Mouse (Mus musculus): ENCODE results near the gene Tmem132c. TPM values are rescaled to one million over a fixed set of nuclear protein-coding genes. Genes with fewer than 3 reads are reported as not detected.

The Tmem132c gene
- polyA plus RNA-seq, 1 experiment from 2014 or later, result 0.68 TPM

- Histone ChIP-seq H3K9ac (ENCODE audit: low read length) (no peak overlapping the region), H3K27ac (ENCODE audit: low read depth) (no peak overlapping the region), H3K4me3 (ENCODE audit: low read depth, low read length) (no peak overlapping the region), H3K4me2 (ENCODE audit: low read length) (peak overlapping the region; percentile 35), H3K9me3 (ENCODE audit: control insufficient read depth, low read length) (no peaks in the 10 kb centered on the region), H3K36me3 (ENCODE audit: control insufficient read depth, insufficient read depth, low read length) (no peaks in the 10 kb centered on the region), H3K27me3 (replicated peaks; ENCODE audit: control insufficient read depth, insufficient read depth, low read length) (no peaks in the 10 kb centered on the region), H3K4me1 (replicated peaks; ENCODE audit: control insufficient read depth, insufficient read depth, low read length) (peaks cover 15% of the 10 kb centered on the region; the same call in 1 of the 2 replicates)
- DNase-seq (ENCODE audit: low spot score), result no peak
- 32% methylated on average over 5 of the region's 5 CpGs for WGBS
- ATAC-seq (replicated peaks; ENCODE audit: low FRiP score, low TSS enrichment, low read depth), result no peak
These were observed 95.3 kb downstream of the Tmem132c start for GRCm38 (mm10) chr5:127336908-127337265.

- no peaks in the 10 kb centered on the region for H3K36me3 ChIP-seq (ENCODE audit: control insufficient read depth, insufficient read depth, low read length)
- H3K4me3 ChIP-seq (ENCODE audit: low read depth, low read length), result no peak overlapping the region
- DNase-seq (ENCODE audit: low spot score), result no peak
- H3K4me1 ChIP-seq (replicated peaks; ENCODE audit: control insufficient read depth, insufficient read depth, low read length), result peaks cover 15% of the 10 kb centered on the region; the same call in 1 of the 2 replicates
- H3K27ac ChIP-seq (ENCODE audit: low read depth), result no peak overlapping the region
- H3K9ac ChIP-seq (ENCODE audit: low read length), result no peak overlapping the region
- H3K4me2 ChIP-seq (ENCODE audit: low read length), result no peak overlapping the region
- ATAC-seq (replicated peaks; ENCODE audit: low FRiP score, low TSS enrichment, low read depth), result no peak
- 15% methylated on average over 5 of the region's 5 CpGs for WGBS
- no peaks in the 10 kb centered on the region for H3K9me3 ChIP-seq (ENCODE audit: control insufficient read depth, low read length)
- no peaks in the 10 kb centered on the region for H3K27me3 ChIP-seq (replicated peaks; ENCODE audit: control insufficient read depth, insufficient read depth, low read length)
These were observed 97.4 kb downstream of the Tmem132c start for GRCm38 (mm10) chr5:127339016-127339435.

DNA sequence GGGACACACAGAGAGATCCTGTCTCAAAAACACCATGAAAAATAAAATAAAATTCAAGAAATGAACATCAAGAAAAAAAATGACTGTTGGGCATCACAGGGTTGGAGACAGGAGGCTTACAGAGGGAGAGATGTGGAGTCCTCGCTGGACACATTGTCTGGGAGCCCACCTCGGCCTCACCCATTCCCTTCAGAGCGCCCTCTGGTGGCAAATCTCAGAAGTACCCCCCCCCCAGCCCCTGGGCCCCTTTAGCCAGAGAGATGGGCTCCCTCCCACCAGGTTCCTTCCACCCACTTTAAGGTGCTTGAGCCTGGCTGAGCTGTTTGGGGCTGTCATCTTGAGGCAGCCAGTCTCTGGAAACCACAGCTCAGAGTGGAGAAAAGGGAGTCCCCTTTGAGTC lies 99.5 kb downstream of the Tmem132c start:
- no peak overlapping the region for H3K9ac ChIP-seq (ENCODE audit: low read length)
- H3K9me3 ChIP-seq (ENCODE audit: control insufficient read depth, low read length), result no peaks in the 10 kb centered on the region
- 42% methylated on average over 3 of the region's 3 CpGs for WGBS
- H3K27me3 ChIP-seq (replicated peaks; ENCODE audit: control insufficient read depth, insufficient read depth, low read length), result no peaks in the 10 kb centered on the region
- H3K36me3 ChIP-seq (ENCODE audit: control insufficient read depth, insufficient read depth, low read length), result no peaks in the 10 kb centered on the region
- H3K4me1 ChIP-seq (replicated peaks; ENCODE audit: control insufficient read depth, insufficient read depth, low read length), result peaks cover 7% of the 10 kb centered on the region; the same call in 1 of the 2 replicates
- H3K27ac ChIP-seq (ENCODE audit: low read depth), result no peak overlapping the region
- DNase-seq (ENCODE audit: low spot score) (no peak), ATAC-seq (replicated peaks; ENCODE audit: low FRiP score, low TSS enrichment, low read depth) (no peak)
- no peak overlapping the region for H3K4me3 ChIP-seq (ENCODE audit: low read depth, low read length)
- H3K4me2 ChIP-seq (ENCODE audit: low read length), result no peak overlapping the region

- Histone ChIP-seq H3K4me3 (ENCODE audit: low read depth, low read length) (no peak overlapping the region), H3K36me3 (ENCODE audit: control insufficient read depth, insufficient read depth, low read length) (no peaks in the 10 kb centered on the region), H3K4me1 (replicated peaks; ENCODE audit: control insufficient read depth, insufficient read depth, low read length) (no peaks in the 10 kb centered on the region), H3K4me2 (ENCODE audit: low read length) (no peak overlapping the region), H3K9ac (ENCODE audit: low read length) (no peak overlapping the region), H3K27me3 (replicated peaks; ENCODE audit: control insufficient read depth, insufficient read depth, low read length) (no peaks in the 10 kb centered on the region), H3K9me3 (ENCODE audit: control insufficient read depth, low read length) (no peaks in the 10 kb centered on the region), H3K27ac (ENCODE audit: low read depth) (no peak overlapping the region)
- DNase-seq (ENCODE audit: low spot score) (no peak), ATAC-seq (replicated peaks; ENCODE audit: low FRiP score, low TSS enrichment, low read depth) (no peak)
- WGBS, result 43% methylated on average over 2 of the region's 2 CpGs
These were observed 103.1 kb downstream of the Tmem132c start for GRCm38 (mm10) chr5:127344721-127345120.

DNA sequence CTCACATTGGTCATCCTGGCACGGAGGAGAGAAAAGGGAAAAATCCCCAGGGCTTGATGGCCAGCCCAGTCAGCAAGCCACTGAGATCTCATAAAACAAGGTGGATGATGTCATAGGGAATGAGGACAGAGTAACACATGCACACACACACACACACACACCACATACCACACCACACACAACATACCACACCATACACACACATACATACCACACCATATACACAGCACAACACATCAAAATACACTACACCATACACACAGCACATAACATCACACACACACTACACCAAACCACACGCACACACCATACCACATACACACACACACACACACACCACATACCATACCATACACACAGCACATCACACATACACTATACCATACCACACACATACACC lies 104.8 kb downstream of the Tmem132c start:
- no peak overlapping the region for H3K9ac ChIP-seq (ENCODE audit: low read length)
- ATAC-seq (replicated peaks; ENCODE audit: low FRiP score, low TSS enrichment, low read depth), result no peak
- H3K4me3 ChIP-seq (ENCODE audit: low read depth, low read length), result no peak overlapping the region
- H3K9me3 ChIP-seq (ENCODE audit: control insufficient read depth, low read length), result no peaks in the 10 kb centered on the region
- H3K27ac ChIP-seq (ENCODE audit: low read depth), result no peak overlapping the region
- H3K4me1 ChIP-seq (replicated peaks; ENCODE audit: control insufficient read depth, insufficient read depth, low read length), result no peaks in the 10 kb centered on the region
- DNase-seq (ENCODE audit: low spot score), result no peak
- 86% methylated on average over 2 of the region's 2 CpGs for WGBS
- H3K36me3 ChIP-seq (ENCODE audit: control insufficient read depth, insufficient read depth, low read length), result no peaks in the 10 kb centered on the region
- no peaks in the 10 kb centered on the region for H3K27me3 ChIP-seq (replicated peaks; ENCODE audit: control insufficient read depth, insufficient read depth, low read length)
- no peak overlapping the region for H3K4me2 ChIP-seq (ENCODE audit: low read length)

GRCm38 (mm10) chr5:127347053-127347748 lies 105.6 kb downstream of the Tmem132c start:
- H3K4me2 ChIP-seq (ENCODE audit: low read length), result no peak overlapping the region
- H3K4me1 ChIP-seq (replicated peaks; ENCODE audit: control insufficient read depth, insufficient read depth, low read length), result no peaks in the 10 kb centered on the region
- H3K36me3 ChIP-seq (ENCODE audit: control insufficient read depth, insufficient read depth, low read length), result no peaks in the 10 kb centered on the region
- no peaks in the 10 kb centered on the region for H3K9me3 ChIP-seq (ENCODE audit: control insufficient read depth, low read length)
- ATAC-seq (replicated peaks; ENCODE audit: low FRiP score, low TSS enrichment, low read depth) (no peak), DNase-seq (ENCODE audit: low spot score) (no peak)
- no peak overlapping the region for H3K9ac ChIP-seq (ENCODE audit: low read length)
- no peak overlapping the region for H3K4me3 ChIP-seq (ENCODE audit: low read depth, low read length)
- H3K27ac ChIP-seq (ENCODE audit: low read depth), result no peak overlapping the region
- no peaks in the 10 kb centered on the region for H3K27me3 ChIP-seq (replicated peaks; ENCODE audit: control insufficient read depth, insufficient read depth, low read length)
- WGBS, result 66% methylated on average over 12 of the region's 12 CpGs

GRCm38 (mm10) chr5:127349221-127350065 lies 107.8 kb downstream of the Tmem132c start:
- no peaks in the 10 kb centered on the region for H3K27me3 ChIP-seq (replicated peaks; ENCODE audit: control insufficient read depth, insufficient read depth, low read length)
- no peaks in the 10 kb centered on the region for H3K9me3 ChIP-seq (ENCODE audit: control insufficient read depth, low read length)
- H3K4me2 ChIP-seq (ENCODE audit: low read length), result no peak overlapping the region
- H3K27ac ChIP-seq (ENCODE audit: low read depth), result no peak overlapping the region
- H3K4me3 ChIP-seq (ENCODE audit: low read depth, low read length), result no peak overlapping the region
- DNase-seq (ENCODE audit: low spot score) (no peak), ATAC-seq (replicated peaks; ENCODE audit: low FRiP score, low TSS enrichment, low read depth) (no peak)
- no peaks in the 10 kb centered on the region for H3K4me1 ChIP-seq (replicated peaks; ENCODE audit: control insufficient read depth, insufficient read depth, low read length)
- H3K36me3 ChIP-seq (ENCODE audit: control insufficient read depth, insufficient read depth, low read length), result no peaks in the 10 kb centered on the region
- H3K9ac ChIP-seq (ENCODE audit: low read length), result no peak overlapping the region
- WGBS, result 61% methylated on average over 9 of the region's 9 CpGs

DNA sequence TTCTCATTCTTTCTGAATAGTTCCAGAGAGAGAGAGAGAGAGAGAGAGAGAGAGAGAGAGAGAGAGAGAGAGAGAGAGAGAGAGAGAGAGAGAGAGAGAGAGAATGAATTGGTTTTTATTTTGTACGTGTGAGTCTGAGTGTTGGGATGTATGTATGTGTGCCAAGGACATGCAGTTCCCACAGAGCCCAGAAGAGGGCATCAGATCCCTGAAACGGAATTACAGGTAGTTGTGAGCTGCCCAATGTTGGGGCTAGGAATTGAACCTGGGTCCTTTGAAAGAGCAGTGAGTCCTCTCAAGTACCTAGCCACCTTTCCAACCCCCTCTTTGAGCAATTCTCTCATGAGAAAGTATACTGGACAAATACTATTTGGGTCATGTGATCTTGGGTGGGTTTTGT lies 111.4 kb downstream of the Tmem132c start:
- WGBS, result 62% methylated on average over 2 of the region's 2 CpGs
- H3K4me3 ChIP-seq (ENCODE audit: low read depth, low read length), result no peak overlapping the region
- DNase-seq (ENCODE audit: low spot score), result no peak

More for the DNA sequence above, 111.4 kb downstream of the Tmem132c start:
- H3K9me3 ChIP-seq (ENCODE audit: control insufficient read depth, low read length), result no peaks in the 10 kb centered on the region
- no peaks in the 10 kb centered on the region for H3K36me3 ChIP-seq (ENCODE audit: control insufficient read depth, insufficient read depth, low read length)
- ATAC-seq (replicated peaks; ENCODE audit: low FRiP score, low TSS enrichment, low read depth), result no peak
- no peak overlapping the region for H3K9ac ChIP-seq (ENCODE audit: low read length)
- H3K4me1 ChIP-seq (replicated peaks; ENCODE audit: control insufficient read depth, insufficient read depth, low read length), result no peaks in the 10 kb centered on the region
- H3K27me3 ChIP-seq (replicated peaks; ENCODE audit: control insufficient read depth, insufficient read depth, low read length), result no peaks in the 10 kb centered on the region
- H3K4me2 ChIP-seq (ENCODE audit: low read length), result no peak overlapping the region
- H3K27ac ChIP-seq (ENCODE audit: low read depth), result no peak overlapping the region

Data from intestine, embryonic 14.5 days (tissue).